Mouse (Mus musculus): ENCODE measurements around the gene Rph3al. TPM values are rescaled to one million over a fixed set of nuclear protein-coding genes. Genes with fewer than 3 reads are reported as not detected.

Rph3al gene
- total and polyA plus RNA-seq, 3 experiments: not detected

GRCm38 (mm10) chr11:75861213-75861612 lies 77.0 kb downstream of the Rph3al start:
- Histone ChIP-seq H3K4me1 (ENCODE audit: insufficient read depth, low read depth, low read length) (no peaks in the 10 kb centered on the region), H3K4me3 (ENCODE audit: low read depth, low read length) (no peak overlapping the region), H3K27me3 (ENCODE audit: insufficient read depth, low read length) (peaks cover 29% of the 10 kb centered on the region), H3K36me3 (replicated peaks) (no peaks in the 10 kb centered on the region), H3K9me3 (replicated peaks) (no peaks in the 10 kb centered on the region)
- no peak for DNase-seq (ENCODE audit: low spot score)
- TF ChIP-seq GATA1 (IDR thresholded peaks at IDR 0.05; ENCODE audit: borderline replicate concordance, low read length): no peak
- no peak for TF ChIP-seq GATA2 (IDR thresholded peaks at IDR 0.05; ENCODE audit: borderline replicate concordance, low read depth, low read length)
- TF ChIP-seq POLR2AphosphoS5 (IDR thresholded peaks at IDR 0.05; ENCODE audit: insufficient replicate concordance, low read depth, low read length): no peak
- no peak for TF ChIP-seq TAL1 (conservative IDR thresholded peaks at IDR 0.05; ENCODE audit: low read depth, low read length)
- TF ChIP-seq CTCF (IDR thresholded peaks at IDR 0.05; ENCODE audit: low read depth, low read length): no peak
- ATAC-seq (ENCODE audit: extremely low read depth, insufficient number of reproducible peaks, low FRiP score, poor library complexity, severe bottlenecking): no peak

- DNase-seq (ENCODE audit: low spot score) (no peak), ATAC-seq (ENCODE audit: extremely low read depth, insufficient number of reproducible peaks, low FRiP score, poor library complexity, severe bottlenecking) (no peak)
- Histone ChIP-seq H3K4me1 (ENCODE audit: insufficient read depth, low read depth, low read length) (no peaks in the 10 kb centered on the region), H3K27me3 (ENCODE audit: insufficient read depth, low read length) (peaks cover 31% of the 10 kb centered on the region), H3K4me3 (ENCODE audit: low read depth, low read length) (no peak overlapping the region), H3K36me3 (replicated peaks) (no peaks in the 10 kb centered on the region), H3K9me3 (replicated peaks) (no peaks in the 10 kb centered on the region)
- TF ChIP-seq TAL1 (conservative IDR thresholded peaks at IDR 0.05; ENCODE audit: low read depth, low read length) (no peak), CTCF (IDR thresholded peaks at IDR 0.05; ENCODE audit: low read depth, low read length) (no peak), GATA2 (IDR thresholded peaks at IDR 0.05; ENCODE audit: borderline replicate concordance, low read depth, low read length) (no peak), POLR2AphosphoS5 (IDR thresholded peaks at IDR 0.05; ENCODE audit: insufficient replicate concordance, low read depth, low read length) (no peak), GATA1 (IDR thresholded peaks at IDR 0.05; ENCODE audit: borderline replicate concordance, low read length) (no peak)
Observed at GRCm38 (mm10) chr11:75859460-75859859, 78.8 kb downstream of the Rph3al start.

- Histone ChIP-seq H3K27me3 (ENCODE audit: insufficient read depth, low read length) (peaks cover 34% of the 10 kb centered on the region), H3K9me3 (replicated peaks) (no peaks in the 10 kb centered on the region), H3K4me3 (ENCODE audit: low read depth, low read length) (no peak overlapping the region), H3K36me3 (replicated peaks) (no peaks in the 10 kb centered on the region), H3K4me1 (ENCODE audit: insufficient read depth, low read depth, low read length) (no peaks in the 10 kb centered on the region)
- DNase-seq (ENCODE audit: low spot score) (no peak), ATAC-seq (ENCODE audit: extremely low read depth, insufficient number of reproducible peaks, low FRiP score, poor library complexity, severe bottlenecking) (no peak)
- TF ChIP-seq GATA1 (IDR thresholded peaks at IDR 0.05; ENCODE audit: borderline replicate concordance, low read length): no peak
- TF ChIP-seq GATA2 (IDR thresholded peaks at IDR 0.05; ENCODE audit: borderline replicate concordance, low read depth, low read length): no peak
- TF ChIP-seq POLR2AphosphoS5 (IDR thresholded peaks at IDR 0.05; ENCODE audit: insufficient replicate concordance, low read depth, low read length): no peak
- TF ChIP-seq CTCF (IDR thresholded peaks at IDR 0.05; ENCODE audit: low read depth, low read length): no peak
- TF ChIP-seq TAL1 (conservative IDR thresholded peaks at IDR 0.05; ENCODE audit: low read depth, low read length): no peak
Observed at GRCm38 (mm10) chr11:75858975-75859374, 79.3 kb downstream of the Rph3al start.

GRCm38 (mm10) chr11:75857781-75858180 lies 80.4 kb downstream of the Rph3al start:
- ATAC-seq (ENCODE audit: extremely low read depth, insufficient number of reproducible peaks, low FRiP score, poor library complexity, severe bottlenecking) (no peak), DNase-seq (ENCODE audit: low spot score) (no peak)
- H3K4me1 ChIP-seq (ENCODE audit: insufficient read depth, low read depth, low read length): no peaks in the 10 kb centered on the region
- TF ChIP-seq GATA1 (IDR thresholded peaks at IDR 0.05; ENCODE audit: borderline replicate concordance, low read length): no peak
- no peak for TF ChIP-seq POLR2AphosphoS5 (IDR thresholded peaks at IDR 0.05; ENCODE audit: insufficient replicate concordance, low read depth, low read length)
- no peak for TF ChIP-seq TAL1 (conservative IDR thresholded peaks at IDR 0.05; ENCODE audit: low read depth, low read length)
- no peak for TF ChIP-seq CTCF (IDR thresholded peaks at IDR 0.05; ENCODE audit: low read depth, low read length)
- TF ChIP-seq GATA2 (IDR thresholded peaks at IDR 0.05; ENCODE audit: borderline replicate concordance, low read depth, low read length): no peak
- no peak overlapping the region for H3K4me3 ChIP-seq (ENCODE audit: low read depth, low read length)
- no peaks in the 10 kb centered on the region for H3K36me3 ChIP-seq (replicated peaks)
- no peaks in the 10 kb centered on the region for H3K9me3 ChIP-seq (replicated peaks)
- H3K27me3 ChIP-seq (ENCODE audit: insufficient read depth, low read length): peaks cover 42% of the 10 kb centered on the region

- ATAC-seq (ENCODE audit: extremely low read depth, insufficient number of reproducible peaks, low FRiP score, poor library complexity, severe bottlenecking) (no peak), DNase-seq (ENCODE audit: low spot score) (no peak)
- Histone ChIP-seq H3K9me3 (replicated peaks) (no peaks in the 10 kb centered on the region), H3K4me1 (ENCODE audit: insufficient read depth, low read depth, low read length) (no peaks in the 10 kb centered on the region), H3K27me3 (ENCODE audit: insufficient read depth, low read length) (peaks cover 40% of the 10 kb centered on the region), H3K4me3 (ENCODE audit: low read depth, low read length) (no peak overlapping the region), H3K36me3 (replicated peaks) (no peaks in the 10 kb centered on the region)
- TF ChIP-seq GATA2 (IDR thresholded peaks at IDR 0.05; ENCODE audit: borderline replicate concordance, low read depth, low read length): no peak
- TF ChIP-seq GATA1 (IDR thresholded peaks at IDR 0.05; ENCODE audit: borderline replicate concordance, low read length): no peak
- TF ChIP-seq CTCF (IDR thresholded peaks at IDR 0.05; ENCODE audit: low read depth, low read length): no peak
- no peak for TF ChIP-seq TAL1 (conservative IDR thresholded peaks at IDR 0.05; ENCODE audit: low read depth, low read length)
- no peak for TF ChIP-seq POLR2AphosphoS5 (IDR thresholded peaks at IDR 0.05; ENCODE audit: insufficient replicate concordance, low read depth, low read length)
Observed at GRCm38 (mm10) chr11:75854327-75854726, 83.9 kb downstream of the Rph3al start.

GRCm38 (mm10) chr11:75853067-75853636 lies 85.1 kb downstream of the Rph3al start:
- TF ChIP-seq GATA2 (IDR thresholded peaks at IDR 0.05; ENCODE audit: borderline replicate concordance, low read depth, low read length) (no peak), POLR2AphosphoS5 (IDR thresholded peaks at IDR 0.05; ENCODE audit: insufficient replicate concordance, low read depth, low read length) (no peak), CTCF (IDR thresholded peaks at IDR 0.05; ENCODE audit: low read depth, low read length) (no peak), GATA1 (IDR thresholded peaks at IDR 0.05; ENCODE audit: borderline replicate concordance, low read length) (no peak), TAL1 (conservative IDR thresholded peaks at IDR 0.05; ENCODE audit: low read depth, low read length) (no peak)
- H3K4me3 ChIP-seq (ENCODE audit: low read depth, low read length): no peak overlapping the region
- H3K4me1 ChIP-seq (ENCODE audit: insufficient read depth, low read depth, low read length): no peaks in the 10 kb centered on the region
- no peaks in the 10 kb centered on the region for H3K36me3 ChIP-seq (replicated peaks)
- H3K9me3 ChIP-seq (replicated peaks): no peaks in the 10 kb centered on the region
- DNase-seq (ENCODE audit: low spot score) (no peak), ATAC-seq (ENCODE audit: extremely low read depth, insufficient number of reproducible peaks, low FRiP score, poor library complexity, severe bottlenecking) (no peak)
- peaks cover 33% of the 10 kb centered on the region for H3K27me3 ChIP-seq (ENCODE audit: insufficient read depth, low read length)
